Comparison of ENCODE assay signal across 17 mouse cellular contexts in the genomic region with DNA sequence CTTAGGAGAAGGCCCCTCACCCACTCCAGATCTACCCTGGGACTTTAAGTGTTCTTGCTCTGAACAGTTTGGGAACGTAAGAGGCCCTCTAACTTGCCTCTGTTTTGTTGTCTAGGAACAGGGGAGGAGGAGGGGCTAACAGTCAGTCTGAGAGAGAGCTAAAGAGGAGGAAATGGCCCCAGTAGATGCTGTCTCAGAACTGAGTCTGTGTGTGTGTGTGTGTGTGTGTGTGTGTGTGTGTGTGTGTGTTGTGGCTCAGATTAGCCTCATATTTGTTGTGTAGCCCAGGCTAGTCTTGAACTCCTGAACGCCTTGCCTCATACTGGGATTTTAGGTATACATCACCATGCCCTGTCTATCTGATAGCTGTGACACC. TPM values are rescaled to one million over a fixed set of nuclear protein-coding genes. Genes with fewer than 3 reads are reported as not detected.
DNase-seq lines count a peak whose midpoint lies in the region; ATAC-seq and TF ChIP-seq lines count a peak whose summit lies in the region.
"Had no signal": no experiment of that assay in that cellular context is flagged by ENCODE, and none has a peak within 500 bp of the region (broad histone marks: within the 10 kb centered on the region; RNA-seq: fewer than 3 reads in every experiment).

No protein-coding gene starts in this region.

- ATAC-seq in heart, postnatal 0 days (ENCODE audit: insufficient read depth, low read depth): no peak
- no peak for ATAC-seq in liver, embryonic 13.5 days (ENCODE audit: low read depth)
- ATAC-seq: forebrain, embryonic 15.5 days had no signal

- H3K36me3 ChIP-seq in heart, postnatal 0 days (replicated peaks; ENCODE audit: control insufficient read depth, insufficient read depth, low read length): no peaks in the 10 kb centered on the region
- H3K36me3 ChIP-seq in liver, embryonic 13.5 days: peaks cover 4% of the 10 kb centered on the region; the same call in 1 of the 2 replicates
- H3K36me3 ChIP-seq: forebrain, embryonic 15.5 days; heart, embryonic 10.5 days; limb, embryonic 15.5 days; neural tube, embryonic 15.5 days had no signal

- H3K9ac ChIP-seq in heart, postnatal 0 days (replicated peaks; ENCODE audit: low read depth, low read length): no peak overlapping the region
- no peak overlapping the region; the same call in 1 of the 2 replicates for H3K9ac ChIP-seq in liver, embryonic 13.5 days
- H3K9ac ChIP-seq: forebrain, embryonic 15.5 days; limb, embryonic 15.5 days; neural tube, embryonic 15.5 days had no signal

- no peak for TF ChIP-seq CTCF in heart, postnatal 0 days (IDR thresholded peaks at IDR 0.05; ENCODE audit: low read depth)

- WGBS in heart, postnatal 0 days: 68% methylated on average over 2 of the region's 2 CpGs
- WGBS in liver, embryonic 13.5 days (ENCODE audit: insufficient replicate concordance): 22% methylated on average over 2 of the region's 2 CpGs

- no peak for TF ChIP-seq EP300 in heart, postnatal 0 days (IDR thresholded peaks at IDR 0.05; ENCODE audit: low read depth)

- no peak overlapping the region for H3K4me2 ChIP-seq in heart, postnatal 0 days (ENCODE audit: low read depth, low read length)
- 0 out of 2 replicates have a peak overlapping the region, but pooled peaks have one; percentile 19 for H3K4me2 ChIP-seq in liver, embryonic 13.5 days
- H3K4me2 ChIP-seq: forebrain, embryonic 15.5 days; limb, embryonic 15.5 days; neural tube, embryonic 15.5 days had no signal

- no peaks in the 10 kb centered on the region for H3K9me3 ChIP-seq in heart, postnatal 0 days (replicated peaks; ENCODE audit: control insufficient read depth, low read length)
- H3K9me3 ChIP-seq in liver, embryonic 13.5 days (replicated peaks): no peaks in the 10 kb centered on the region
- H3K9me3 ChIP-seq: forebrain, embryonic 15.5 days; heart, embryonic 10.5 days; limb, embryonic 15.5 days; neural tube, embryonic 15.5 days had no signal

- peaks cover 45% of the 10 kb centered on the region for H3K4me1 ChIP-seq in heart, postnatal 0 days (ENCODE audit: control insufficient read depth, insufficient read depth)
- H3K4me1 ChIP-seq in liver, embryonic 13.5 days (replicated peaks): peaks cover 95% of the 10 kb centered on the region

- H3K27ac ChIP-seq in heart, postnatal 0 days (ENCODE audit: low read depth): 0 out of 2 replicates have a peak overlapping the region, but pooled peaks have one; percentile 33
- peak overlapping the region; percentile 67 for H3K27ac ChIP-seq in liver, embryonic 13.5 days
- H3K27ac ChIP-seq: forebrain, embryonic 15.5 days; heart, embryonic 10.5 days; limb, embryonic 15.5 days; neural tube, embryonic 15.5 days had no signal

- no peak overlapping the region for H3K4me3 ChIP-seq in heart, postnatal 0 days (ENCODE audit: low read depth, low read length)
- no peak overlapping the region for H3K4me3 ChIP-seq in liver, embryonic 13.5 days (replicated peaks)
- H3K4me3 ChIP-seq: forebrain, embryonic 15.5 days; heart, embryonic 10.5 days; limb, embryonic 15.5 days; neural tube, embryonic 15.5 days had no signal

- no peaks in the 10 kb centered on the region for H3K27me3 ChIP-seq in heart, postnatal 0 days (ENCODE audit: control insufficient read depth, insufficient read depth, low read length)
- no peaks in the 10 kb centered on the region for H3K27me3 ChIP-seq in liver, embryonic 13.5 days
- H3K27me3 ChIP-seq: forebrain, embryonic 15.5 days; limb, embryonic 15.5 days; neural tube, embryonic 15.5 days had no signal

- no peak for DNase-seq in heart, postnatal 0 days (ENCODE audit: low spot score)
- no peak for DNase-seq in heart, postnatal 4 days
- DNase-seq in 416B (ENCODE audit: low read depth) (peak; percentile 75), MEL-GATA-1-ER (ENCODE audit: extremely low read depth, low read depth) (peak; percentile 49)
- no peak for DNase-seq in liver, embryonic 13.5 days
- no peak for DNase-seq in frontal cortex, postnatal 25 days (ENCODE audit: low spot score in 2 of 2)
- no peak for DNase-seq in adrenal gland, adult 18-20 months (ENCODE audit: low spot score in 2 of 2)
- no peak for DNase-seq in neural tube, embryonic 10.5 days (ENCODE audit: extremely low spot score, low spot score)
- DNase-seq: cerebellum, adult 9-10 months; gastrocnemius, postnatal 10 days; kidney, adult 18-20 months; right cerebral cortex, adult 18-20 months had no signal

RNA-seq across cellular contexts. Expression of a gene that starts 10.1 kb away (rescaled TPM):
- total RNA-seq in heart, postnatal 0 days (2014; rRNA removed; ENCODE audit: low replicate concordance): 86.1 and 96.0 TPM in 2 replicates
- 42.9 and 43.8 TPM in 2 replicates for polyA plus RNA-seq in heart, postnatal 0 days (2015; fragmentation: Nextera tagmentation; extraction: Ambion mirVana)
- total RNA-seq in heart, postnatal 4 days (2021): 10 to 100 TPM; 44.4 to 45.6 TPM
- 35.4 and 36.0 TPM in 2 replicates for polyA plus RNA-seq in liver, embryonic 13.5 days (2015; fragmentation: Nextera tagmentation; extraction: Ambion mirVana)
- total RNA-seq in adrenal gland, adult 18-20 months (2021): 100 to 1,000 TPM; 208 to 233 TPM

RNA-seq across cellular contexts. Expression of a gene that starts 31.0 kb away (rescaled TPM):
- total RNA-seq in heart, postnatal 0 days (2014; rRNA removed; ENCODE audit: low replicate concordance): not detected in 2 replicates
- 0.26 and 0.54 TPM in 2 replicates for polyA plus RNA-seq in heart, postnatal 0 days (2015; fragmentation: Nextera tagmentation; extraction: Ambion mirVana)
- not detected for total RNA-seq in heart, postnatal 4 days (2021)
- 0.23 and 0.30 TPM in 2 replicates for polyA plus RNA-seq in liver, embryonic 13.5 days (2015; fragmentation: Nextera tagmentation; extraction: Ambion mirVana)
- total RNA-seq in adrenal gland, adult 18-20 months (2021): 1 to 10 TPM; 3.2 to 3.3 TPM
- total RNA-seq: monocyte, adult 5-6 weeks had no signal
- polyA plus RNA-seq: heart, embryonic 10.5 days had no signal

RNA-seq across cellular contexts. Expression of a gene that starts 34.3 kb away (rescaled TPM):
- total RNA-seq in heart, postnatal 0 days (2014; rRNA removed; ENCODE audit: low replicate concordance): 0.39 and 1.6 TPM in 2 replicates
- 3.7 and 4.1 TPM in 2 replicates for polyA plus RNA-seq in heart, postnatal 0 days (2015; fragmentation: Nextera tagmentation; extraction: Ambion mirVana)
- total RNA-seq in heart, postnatal 4 days (2021): 1 to 10 TPM; 1.7 to 2.3 TPM
- 0.33 and 0.60 TPM in 2 replicates for polyA plus RNA-seq in liver, embryonic 13.5 days (2015; fragmentation: Nextera tagmentation; extraction: Ambion mirVana)
- total RNA-seq in adrenal gland, adult 18-20 months (2021): 100 to 1,000 TPM in 1 of 2 experiments, 10 to 100 TPM in 1; 95.8 to 126 TPM
- polyA plus RNA-seq: heart, embryonic 10.5 days had no signal

RNA-seq across cellular contexts. Expression of a gene that starts 39.6 kb away (rescaled TPM):
- total RNA-seq in heart, postnatal 0 days (2014; rRNA removed; ENCODE audit: low replicate concordance): 6.5 and 11.4 TPM in 2 replicates
- 11.7 TPM in 2 replicates for polyA plus RNA-seq in heart, postnatal 0 days (2015; fragmentation: Nextera tagmentation; extraction: Ambion mirVana)
- total RNA-seq in heart, postnatal 4 days (2021): 10 to 100 TPM; 20.3 to 20.5 TPM
- 14.1 and 15.7 TPM in 2 replicates for polyA plus RNA-seq in liver, embryonic 13.5 days (2015; fragmentation: Nextera tagmentation; extraction: Ambion mirVana)
- total RNA-seq in adrenal gland, adult 18-20 months (2021): 10 to 100 TPM; 38.6 to 41.8 TPM

RNA-seq across cellular contexts. Expression of a gene that starts 56.2 kb away (rescaled TPM):
- total RNA-seq in heart, postnatal 0 days (2014; rRNA removed; ENCODE audit: low replicate concordance): 57.9 and 65.2 TPM in 2 replicates
- polyA plus RNA-seq in heart, postnatal 0 days (2015; fragmentation: Nextera tagmentation; extraction: Ambion mirVana): 14.1 and 18.2 TPM in 2 replicates
- 10 to 100 TPM; 11.5 to 14.6 TPM for total RNA-seq in heart, postnatal 4 days (2021)
- polyA plus RNA-seq in liver, embryonic 13.5 days (2015; fragmentation: Nextera tagmentation; extraction: Ambion mirVana): 15.8 and 20.2 TPM in 2 replicates
- total RNA-seq in adrenal gland, adult 18-20 months (2021): 10 to 100 TPM; 60.5 to 65.1 TPM

Comparison
In these comparisons a context has a peak if more than half of its experiments do, and no peak if none do; other contexts are left out.
1. DNase-seq: peak in 416B (single experiment) and MEL-GATA-1-ER (single experiment); none in heart, postnatal 0 days (single experiment), heart, postnatal 4 days (single experiment), liver, embryonic 13.5 days (single experiment), frontal cortex, postnatal 25 days (0 of 2), adrenal gland, adult 18-20 months (0 of 2) and neural tube, embryonic 10.5 days (single experiment).
2. RNA of a gene that starts 34.3 kb away (total RNA-seq): 95.8 to 126 TPM in adrenal gland, adult 18-20 months; 1.7 to 2.3 TPM in heart, postnatal 4 days and 0.39 to 1.6 TPM in heart, postnatal 0 days; every median in the first group is over 10 times any median in the second.